Mouse (Mus musculus) liver, embryonic 14.5 days (tissue): ENCODE results near the gene Ddx18.

ENCODE experiments used
- CTCF ChIP-seq: IDR thresholded peaks from 2 replicates; pipeline ENCODE4 v1.5.1; 2016; ENCODE audit warnings: antibody characterized with exemption, low read depth, control low read depth
- EP300 ChIP-seq: IDR thresholded peaks from 2 replicates; pipeline ENCODE4 v1.6.1; 2016; ENCODE audit warnings: antibody characterized with exemption, low read depth

- no peak for TF ChIP-seq CTCF
- no peak for TF ChIP-seq EP300
Measured at GRCm38 (mm10) chr1:121551457-121551835, 16.3 kb downstream of the Ddx18 start.
